10 mouse cellular contexts compared by ENCODE assay signal in genomic region chr5:24871276-24871675, GRCm38 (mm10). TPM values are rescaled to one million over a fixed set of nuclear protein-coding genes. Genes with fewer than 3 reads are reported as not detected.
DNase-seq lines count a peak whose midpoint lies in the region; TF ChIP-seq lines count a peak whose summit lies in the region.
"Had no signal": no experiment of that assay in that cellular context is flagged by ENCODE, and none has a peak within 500 bp of the region (broad histone marks: within the 10 kb centered on the region; RNA-seq: fewer than 3 reads in every experiment).

No protein-coding gene starts in this region.

- no peaks in the 10 kb centered on the region for H3K4me1 ChIP-seq in thymus, adult 2 months (replicated peaks; ENCODE audit: control insufficient read depth, insufficient read depth, low read length)
- peaks cover 10% of the 10 kb centered on the region for H3K4me1 ChIP-seq in limb, embryonic 10.5 days
- H3K4me1 ChIP-seq: forebrain, embryonic 13.5 days had no signal

- WGBS in thymus, adult 2 months: 96% methylated on average over 12 of the region's 12 CpGs
- whole genome bisulfite sequencing in limb, embryonic 10.5 days: 93% methylated on average over 12 of the region's 12 CpGs

- no peaks in the 10 kb centered on the region for H3K9me3 ChIP-seq in limb, embryonic 10.5 days (replicated peaks)
- H3K9me3 ChIP-seq: forebrain, embryonic 13.5 days had no signal

- TF ChIP-seq CTCF in gastrocnemius, adult 2 months (IDR thresholded peaks at IDR 0.05): no peak
- TF ChIP-seq CTCF in thymus, adult 2 months (IDR thresholded peaks at IDR 0.05; ENCODE audit: borderline replicate concordance, control insufficient read depth, extremely low read depth, insufficient read depth, low read length, poor library complexity): no peak

- no peaks in the 10 kb centered on the region; the same call in 1 of the 2 replicates for H3K36me3 ChIP-seq in thymus, adult 2 months (ENCODE audit: control insufficient read depth, insufficient read depth, low read length)
- H3K36me3 ChIP-seq in limb, embryonic 10.5 days: peaks cover 35% of the 10 kb centered on the region

- H3K27ac ChIP-seq in gastrocnemius, adult 2 months: 0 out of 2 replicates have a peak overlapping the region, but pooled peaks have one; percentile 4
- H3K27ac ChIP-seq in thymus, adult 2 months (ENCODE audit: control insufficient read depth, insufficient read depth, low read length): no peak overlapping the region
- no peak overlapping the region for H3K27ac ChIP-seq in limb, embryonic 10.5 days
- H3K27ac ChIP-seq: forebrain, embryonic 13.5 days had no signal

- H3K27me3 ChIP-seq in thymus, adult 2 months (ENCODE audit: control insufficient read depth, insufficient read depth, low read length): no peaks in the 10 kb centered on the region
- H3K27me3 ChIP-seq in limb, embryonic 10.5 days (ENCODE audit: low read depth, poor library complexity, severe bottlenecking): no peaks in the 10 kb centered on the region
- H3K27me3 ChIP-seq: forebrain, embryonic 13.5 days had no signal

- intact Hi-C loops in gastrocnemius, adult 2 months (cut with DNase I): no loop called here

- TF ChIP-seq POLR2A in thymus, adult 2 months (IDR thresholded peaks at IDR 0.05; ENCODE audit: control insufficient read depth, extremely low read depth, insufficient read depth, low read length, poor library complexity): no peak

- peak; percentile 40 for DNase-seq in gastrocnemius, adult 2 months
- DNase-seq in gastrocnemius, adult 18-20 months (ENCODE audit: low spot score): no peak
- peak; percentile 9 for DNase-seq in thymus, postnatal 25 days
- DNase-seq in thymus, adult 2 months: no peak
- DNase-seq in layer of hippocampus, adult 9-11 months: peak; percentile 67
- peak; percentile 49 for DNase-seq in telencephalon, adult 2 months (ENCODE audit: low read depth, low spot score)
- DNase-seq in kidney, postnatal 10 days: no peak
- DNase-seq in limb, embryonic 10.5 days (ENCODE audit: low spot score): no peak
- DNase-seq: B cell, adult 2 months had no signal

- H3K4me3 ChIP-seq in gastrocnemius, adult 2 months: no peak overlapping the region
- H3K4me3 ChIP-seq in thymus, adult 2 months (ENCODE audit: control insufficient read depth, insufficient read depth, low read length): no peak overlapping the region
- no peak overlapping the region for H3K4me3 ChIP-seq in limb, embryonic 10.5 days
- H3K4me3 ChIP-seq: forebrain, embryonic 13.5 days had no signal

RNA-seq across cellular contexts. Expression of gene Rheb, which starts 28.9 kb away (rescaled TPM):
- 10 to 100 TPM; 64.1 to 71.9 TPM for total RNA-seq in gastrocnemius, adult 2 months (2021)
- 10 to 100 TPM; 62.1 to 71.5 TPM for total RNA-seq in gastrocnemius, adult 18-20 months (2021)
- polyA plus RNA-seq in thymus, adult 2 months (2012; rRNA removed): 23.1 and 26.2 TPM in 2 replicates
- polyA plus RNA-seq in limb, embryonic 10.5 days (2016; fragmentation: Nextera tagmentation; extraction: Ambion mirVana): 179 and 186 TPM in 2 replicates

Comparison
In these comparisons a context has a peak if more than half of its experiments do, and no peak if none do; other contexts are left out.
1. DNase-seq: peak in gastrocnemius, adult 2 months (single experiment), thymus, postnatal 25 days (single experiment), layer of hippocampus, adult 9-11 months (single experiment) and telencephalon, adult 2 months (single experiment); none in gastrocnemius, adult 18-20 months (single experiment), thymus, adult 2 months (single experiment), kidney, postnatal 10 days (single experiment) and limb, embryonic 10.5 days (single experiment).